Mouse (Mus musculus) brain, embryonic 14.5 days (tissue): ENCODE measurements around the gene Supv3l1. TPM values are rescaled to one million over a fixed set of nuclear protein-coding genes. Genes with fewer than 3 reads are reported as not detected.

ENCODE experiments used
- DNase-seq: peaks from one replicate; pipeline ENCODE4 v3.0.0-alpha.2; 2011; ENCODE audit warnings: low read depth
- CTCF ChIP-seq: fragments of 200-500 bp; IDR thresholded peaks from 2 replicates; pipeline ENCODE4 v1.5.1; 2012; ENCODE audit warnings: inconsistent platforms, mild to moderate bottlenecking, moderate library complexity, borderline replicate concordance; ENCODE audit not compliant: insufficient read depth, insufficient read length; ENCODE audit errors: extremely low read depth
- POLR2A ChIP-seq: fragments of 200-500 bp; IDR thresholded peaks from 2 replicates; pipeline ENCODE4 v1.6.1; 2012; ENCODE audit warnings: mild to moderate bottlenecking, inconsistent platforms, borderline replicate concordance; ENCODE audit not compliant: poor library complexity, insufficient read depth, insufficient read length, severe bottlenecking; ENCODE audit errors: extremely low read depth
- polyA plus RNA-seq: library from polyadenylated mRNA; depleted of rRNA; stranded (reverse); fragments of >200 nt; gene quantifications from 2 replicates; pipeline ENCODE4 v1.2.3, GENCODE M21; 2012; rRNA removed

Gene Supv3l1
- polyA plus RNA-seq, 1 experiment, result 29.9 TPM

- no peak for TF ChIP-seq CTCF
- no peak for TF ChIP-seq POLR2A
- DNase-seq, result no peak
These were observed 37.8 kb downstream of the Supv3l1 start for GRCm38 (mm10) chr10:62411431-62412410.

- peak; percentile 79 for DNase-seq
- TF ChIP-seq CTCF, result peak; percentile 87
- no peak for TF ChIP-seq POLR2A
These were observed 38.6 kb downstream of the Supv3l1 start for GRCm38 (mm10) chr10:62410943-62411342.

GRCm38 (mm10) chr10:62404901-62405300 is 44.6 kb downstream of the Supv3l1 start:
- DNase-seq, result peak; percentile 48
- no peak for TF ChIP-seq POLR2A
- no peak for TF ChIP-seq CTCF

GRCm38 (mm10) chr10:62401641-62402111 is 47.9 kb downstream of the Supv3l1 start:
- TF ChIP-seq CTCF (no peak), POLR2A (no peak)
- peak; percentile 29 for DNase-seq

GRCm38 (mm10) chr10:62383011-62383410 is 66.5 kb downstream of the Supv3l1 start:
- no peak for DNase-seq
- no peak for TF ChIP-seq POLR2A
- TF ChIP-seq CTCF, result no peak

GRCm38 (mm10) chr10:62380936-62381335 is 68.6 kb downstream of the Supv3l1 start:
- TF ChIP-seq POLR2A, result no peak
- no peak for TF ChIP-seq CTCF
- DNase-seq, result peak; percentile 2

GRCm38 (mm10) chr10:62379808-62380207 is 69.7 kb downstream of the Supv3l1 start, which contains the start of gene Hk1:
Gene Hk1, minus strand, starts transcription at chr10:62379908.
- DNase-seq, result no peak
- no peak for TF ChIP-seq CTCF
- TF ChIP-seq POLR2A, result no peak

Other genes starting within 250 kb of the Supv3l1 start
- 18.6 and 19.0 TPM in 2 replicates for gene Tspan15, start 218.5 kb downstream of the Supv3l1 start, polyA plus RNA-seq
- not detected in 2 replicates for gene Tacr2, start 197.3 kb downstream of the Supv3l1 start, polyA plus RNA-seq
- gene Hk1, start 69.8 kb downstream of the Supv3l1 start, polyA plus RNA-seq, result 59.0 and 98.8 TPM in 2 replicates
- gene Hkdc1, start 27.2 kb downstream of the Supv3l1 start, polyA plus RNA-seq, result 0.39 and 0.52 TPM in 2 replicates
- gene 4930507D05Rik, start 249 bp downstream of the Supv3l1 start, polyA plus RNA-seq, result 0.95 and 0.97 TPM in 2 replicates
- gene Vps26a, start 37.1 kb upstream of the Supv3l1 start, polyA plus RNA-seq, result 24.6 and 28.0 TPM in 2 replicates
- gene Srgn, start 77.7 kb upstream of the Supv3l1 start, polyA plus RNA-seq, result 3.1 and 3.6 TPM in 2 replicates
- 54.2 and 71.8 TPM in 2 replicates for gene Kif1bp, start 128.7 kb upstream of the Supv3l1 start, polyA plus RNA-seq
- 39.6 and 42.1 TPM in 2 replicates for gene Ddx21, start 152.5 kb upstream of the Supv3l1 start, polyA plus RNA-seq
- gene Ddx50, start 201.5 kb upstream of the Supv3l1 start, polyA plus RNA-seq, result 63.0 and 66.6 TPM in 2 replicates